Mouse (Mus musculus) adrenal gland, postnatal 14 days (tissue): ENCODE results near the gene Frmpd2. TPM values are rescaled to one million over a fixed set of nuclear protein-coding genes. Genes with fewer than 3 reads are reported as not detected.
"Not testable (repeated sequence)": the region's sequence is repeated elsewhere in the genome, so short reads cannot be mapped to it uniquely, and the experiment has no call there.

Source experiments
- DNase-seq: peaks from one replicate; pipeline ENCODE4 v3.0.0; 2021; ENCODE audit warnings: mixed read lengths
- long read RNA-seq, 2 experiments: library from polyadenylated mRNA; stranded (forward); transcript quantifications; one replicate each; pipeline ENCODE4 v2.0.0; 2021
- total RNA-seq: library from RNA; stranded (reverse); gene quantifications from 2 replicates; pipeline ENCODE4 v1.2.3, GENCODE M21; 2021

Gene Frmpd2
- total RNA-seq = not detected in 2 replicates
- long read RNA-seq, experiment 1 = 0 reads
- long read RNA-seq, experiment 2 = 0 reads

DNA sequence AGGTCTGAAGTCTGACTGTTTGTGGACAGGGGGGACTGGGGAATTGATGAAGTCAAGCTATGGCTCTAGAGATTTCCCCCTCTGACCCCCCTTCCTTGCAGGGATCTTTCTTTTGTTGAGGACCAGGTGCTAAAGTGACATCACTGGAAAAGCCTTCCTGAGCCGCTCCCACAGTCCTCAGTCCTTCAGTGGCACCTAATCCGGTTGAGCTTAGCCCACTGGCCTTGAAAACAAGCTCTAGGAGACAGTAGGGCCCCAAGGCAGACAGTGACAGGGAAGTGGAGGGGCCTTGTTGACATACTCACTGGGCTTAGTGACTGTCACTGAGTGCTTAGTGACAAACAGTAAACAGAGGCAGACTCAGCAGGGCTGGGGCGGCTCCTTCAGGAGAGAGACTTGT is at the start of gene Frmpd2:
Gene Frmpd2 (plus strand): TSS at position 366 of the 400 bp plus-strand sequence.
- no peak for DNase-seq

- no peak for DNase-seq
Observed at GRCm38 (mm10) chr14:33423003-33423402, 48.5 kb upstream of the Frmpd2 start.

DNA sequence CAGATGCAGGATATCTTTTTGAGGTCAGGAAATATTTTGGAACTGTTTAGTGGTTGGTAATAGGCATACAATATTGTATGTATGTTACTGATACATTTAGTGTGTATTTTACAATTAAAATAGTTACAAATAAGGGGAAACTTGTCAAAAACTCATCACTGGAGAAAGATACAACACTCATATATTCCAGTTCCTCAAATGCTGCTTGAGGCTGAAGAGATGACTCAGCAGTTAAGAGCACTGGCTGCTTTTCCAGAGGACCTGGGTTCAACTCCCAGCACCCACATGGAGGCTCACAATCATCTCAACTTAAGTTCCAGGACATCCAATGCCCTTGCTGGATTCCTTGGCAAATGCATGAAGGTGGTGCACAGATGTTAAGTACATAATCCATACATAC is 47.4 kb upstream of the Frmpd2 start:
- no peak for DNase-seq

- DNase-seq = not testable (repeated sequence)
Observed at GRCm38 (mm10) chr14:33432485-33432884, 39.0 kb upstream of the Frmpd2 start.

DNA sequence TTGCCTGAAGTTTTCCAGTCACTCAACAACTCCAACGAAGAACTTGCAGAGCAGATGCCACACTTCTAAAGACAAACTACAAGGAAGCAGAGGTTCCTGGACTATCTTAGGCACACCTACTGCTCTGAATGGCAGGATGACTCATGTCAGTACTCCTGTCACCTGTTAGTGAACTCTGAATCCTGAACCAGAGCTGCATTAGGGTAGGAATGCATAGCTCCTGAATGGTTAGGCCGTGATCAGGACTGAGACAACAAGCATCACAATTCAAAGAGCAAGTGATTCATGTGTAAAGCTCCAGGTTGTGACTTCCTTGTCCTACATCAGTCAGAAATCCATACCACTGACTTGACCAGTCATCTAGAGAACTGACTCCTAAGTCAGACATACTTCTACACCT is 27.7 kb upstream of the Frmpd2 start:
- DNase-seq = no peak

DNA sequence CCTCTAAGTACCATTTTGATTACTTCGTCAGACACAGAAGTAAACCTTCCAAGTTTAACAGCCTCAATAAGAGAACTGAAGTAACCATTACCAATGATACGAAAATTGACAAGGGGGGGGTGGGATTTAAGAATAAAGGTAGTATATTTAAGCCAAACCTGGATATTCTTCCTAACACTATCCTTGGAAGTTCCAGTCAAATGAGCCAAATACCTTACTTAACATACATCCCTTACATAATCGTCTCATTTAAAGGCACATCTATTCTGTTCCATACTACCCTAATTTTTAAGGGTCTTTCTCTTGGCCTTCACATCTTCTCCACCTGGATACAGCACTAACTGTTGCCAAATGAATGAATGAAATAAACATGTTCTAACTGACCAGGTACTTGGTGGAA is 25.5 kb upstream of the Frmpd2 start:
- no peak for DNase-seq

DNA sequence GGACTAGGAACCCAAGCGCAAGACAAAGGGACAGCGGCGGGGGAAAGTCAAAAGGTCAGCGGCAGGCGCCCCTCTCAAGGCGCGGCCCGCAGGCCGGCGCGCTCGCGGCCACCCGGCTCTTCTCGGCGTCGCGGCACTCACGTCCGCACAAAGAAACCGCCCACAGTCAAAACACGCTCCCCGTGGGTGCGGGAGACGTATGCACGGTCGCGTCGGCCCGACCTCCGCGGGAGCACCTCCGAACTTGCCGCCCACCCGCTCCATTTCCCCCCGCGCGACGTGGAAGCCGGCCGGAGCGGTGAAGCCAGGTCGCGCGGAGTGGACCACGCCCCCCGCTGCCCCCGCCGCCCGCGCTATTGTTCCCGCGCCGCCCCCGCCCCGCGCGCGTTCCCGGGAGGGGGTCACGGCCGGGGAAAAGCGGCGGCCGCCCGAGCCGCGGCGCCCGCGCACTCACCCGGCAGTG is 24.9 kb upstream of the Frmpd2 start:
- no peak for DNase-seq

DNA sequence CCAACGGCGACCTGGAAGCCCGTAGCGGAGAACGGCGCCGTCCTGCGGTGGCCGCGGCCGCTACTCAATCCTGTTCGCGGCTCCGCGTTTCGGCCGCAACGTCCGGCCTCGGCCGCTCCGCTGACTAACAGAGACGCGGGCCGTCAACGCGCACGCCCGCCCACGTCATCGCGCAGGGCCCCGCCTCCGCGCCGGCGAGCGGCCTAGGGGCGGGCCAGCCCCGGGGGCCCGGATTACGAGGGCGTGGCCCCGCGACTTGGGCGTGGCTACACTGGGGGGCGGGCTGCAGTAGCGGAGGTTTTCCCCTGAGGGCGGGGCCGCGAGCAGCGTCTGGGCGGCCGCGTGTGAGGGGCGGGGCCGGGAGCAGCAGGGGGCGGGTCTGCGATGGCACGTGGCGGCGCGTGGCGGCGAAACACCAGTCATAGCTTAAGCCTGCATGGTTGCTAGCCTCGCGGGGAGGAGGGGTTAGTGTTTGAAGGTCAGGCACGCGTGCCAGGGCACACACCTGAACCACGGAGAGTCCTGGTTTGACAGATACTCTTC is 24.4 kb upstream of the Frmpd2 start, which contains the start of gene Mapk8:
Gene Mapk8 (minus strand): TSS at position 132 of the 543 bp plus-strand sequence.
- DNase-seq = peak; percentile 100

DNA sequence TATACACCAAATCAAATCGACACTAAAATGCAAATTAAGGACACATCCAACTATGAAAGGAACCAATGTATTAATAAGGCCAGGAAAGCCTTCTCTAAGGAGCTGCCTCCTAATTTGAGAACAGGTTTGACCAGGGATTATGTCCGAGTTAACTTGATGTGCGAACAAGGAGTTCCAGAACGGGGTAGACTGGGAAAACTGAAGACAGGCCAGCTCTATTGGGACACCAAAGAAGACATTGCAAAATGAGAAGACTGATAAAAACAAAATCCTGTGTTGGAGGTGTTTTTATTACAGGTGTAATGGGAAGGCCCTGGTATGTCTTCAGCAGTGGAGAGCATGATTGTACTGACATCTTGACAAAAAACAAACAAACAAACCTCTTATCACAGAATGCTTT is 23.2 kb upstream of the Frmpd2 start:
- DNase-seq = no peak

- no peak for DNase-seq
Observed at GRCm38 (mm10) chr14:33449296-33449840, 22.1 kb upstream of the Frmpd2 start.

GRCm38 (mm10) chr14:33450331-33450730 is 21.2 kb upstream of the Frmpd2 start:
- no peak for DNase-seq

- no peak for DNase-seq
Observed at GRCm38 (mm10) chr14:33463658-33464057, 7.8 kb upstream of the Frmpd2 start.

GRCm38 (mm10) chr14:33467766-33468165 is 3.7 kb upstream of the Frmpd2 start:
- no peak for DNase-seq

- DNase-seq = no peak
Observed at GRCm38 (mm10) chr14:33474461-33474860, 3.0 kb downstream of the Frmpd2 start.

- no peak for DNase-seq
Observed at GRCm38 (mm10) chr14:33476094-33476760, 4.7 kb downstream of the Frmpd2 start.

DNA sequence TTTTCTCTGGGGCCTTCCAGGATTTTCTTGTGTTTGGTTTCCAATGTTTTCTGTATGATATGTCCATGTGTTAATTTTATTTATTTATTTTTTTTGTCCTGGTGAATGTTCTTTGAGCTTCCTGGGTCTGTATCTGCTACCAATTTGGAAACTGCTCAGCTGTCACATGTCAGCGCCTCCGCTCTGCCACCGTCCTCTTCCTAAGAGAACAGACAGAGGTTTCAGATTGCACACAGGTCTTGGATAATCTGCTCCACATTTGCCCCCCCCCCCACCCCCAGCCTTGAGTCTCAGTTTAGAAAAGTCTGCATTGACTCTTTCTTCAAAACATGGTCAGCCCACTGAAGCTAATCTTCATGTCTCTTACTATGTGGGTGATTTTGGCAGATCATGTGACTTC is 10.5 kb downstream of the Frmpd2 start:
- DNase-seq = no peak

DNA sequence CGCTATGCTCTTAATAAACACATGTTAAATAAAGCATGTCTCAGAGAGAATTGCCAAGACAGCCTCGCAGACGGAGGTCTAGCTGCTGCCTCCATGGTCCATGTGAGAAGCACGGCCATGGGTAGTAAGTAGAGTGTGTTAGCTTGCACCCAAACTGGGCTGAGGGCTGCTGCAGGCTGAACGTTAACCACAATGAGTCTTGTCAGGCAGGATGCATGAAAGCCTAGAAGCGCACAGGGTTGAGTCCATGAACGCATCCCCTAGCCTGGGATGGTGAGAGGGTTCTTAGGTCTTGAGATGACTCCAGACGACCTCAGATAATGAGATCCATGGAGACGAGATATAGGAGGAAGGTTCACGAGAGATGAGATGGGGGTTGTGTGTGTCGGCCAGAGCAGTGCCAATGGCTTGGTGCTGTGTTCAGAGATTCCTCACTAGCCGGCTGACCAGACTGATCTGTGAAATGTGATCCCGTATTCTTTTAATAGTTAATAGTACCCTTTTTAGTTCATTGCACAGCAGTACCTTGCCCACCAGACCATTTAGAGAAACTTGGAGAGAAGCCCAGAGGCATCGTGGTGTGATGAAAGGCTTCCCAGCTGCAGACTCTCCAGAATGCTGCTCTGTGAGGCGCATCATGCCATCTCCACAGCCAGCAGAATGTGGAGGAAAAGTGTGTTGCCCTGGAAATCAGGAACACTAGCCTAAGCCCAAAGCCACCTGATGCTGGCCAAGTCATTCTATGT is 16.5 kb downstream of the Frmpd2 start:
- DNase-seq = no peak

DNA sequence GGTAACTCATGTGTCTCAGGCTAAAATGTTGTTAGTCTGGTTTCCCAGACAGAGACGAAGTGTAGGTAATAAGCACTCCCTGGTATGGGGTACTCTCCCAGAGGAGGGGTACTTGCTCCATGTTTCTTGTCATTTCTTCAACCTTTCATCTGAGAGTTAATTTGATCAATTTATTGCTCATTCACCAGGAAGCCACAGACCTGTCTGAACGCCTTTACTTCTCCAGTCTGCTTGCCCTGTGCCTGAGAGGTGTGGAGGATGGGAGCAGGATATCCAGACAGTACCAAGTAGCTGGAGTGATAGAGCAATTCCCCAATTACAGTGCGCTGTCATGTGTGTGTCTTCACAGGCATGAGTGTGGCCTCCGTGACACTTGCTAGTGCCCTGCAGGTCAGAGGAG is 23.7 kb downstream of the Frmpd2 start:
- DNase-seq = no peak

DNA sequence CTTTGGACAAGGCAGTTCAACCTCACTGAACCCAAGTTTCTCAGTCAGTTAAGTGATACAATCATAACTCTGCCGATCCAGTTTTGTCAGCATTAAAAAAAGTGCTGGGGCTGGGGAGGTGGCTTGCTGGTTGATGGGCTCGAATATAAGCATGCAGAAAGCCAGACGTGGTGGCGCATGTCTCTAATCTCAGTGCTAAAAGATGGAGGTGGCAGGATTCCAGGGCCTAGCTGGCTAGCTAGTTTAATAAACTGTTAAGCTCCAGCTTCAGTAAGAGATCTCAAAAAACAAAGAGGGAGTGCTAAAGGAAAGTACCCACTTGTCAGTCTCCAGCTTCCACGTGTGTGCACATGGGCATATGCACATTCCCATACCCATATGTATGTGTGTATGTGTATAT is 25.9 kb downstream of the Frmpd2 start:
- DNase-seq = no peak

GRCm38 (mm10) chr14:33498849-33499248 is 27.4 kb downstream of the Frmpd2 start:
- peak; percentile 9 for DNase-seq

- DNase-seq = peak; percentile 13
Observed at GRCm38 (mm10) chr14:33500631-33501030, 29.1 kb downstream of the Frmpd2 start.

- no peak for DNase-seq
Observed at GRCm38 (mm10) chr14:33503311-33503710, 31.8 kb downstream of the Frmpd2 start.

GRCm38 (mm10) chr14:33506696-33507095 is 35.2 kb downstream of the Frmpd2 start:
- DNase-seq = no peak
